Mouse (Mus musculus): Measurements from ENCODE around the gene Hist1h3g. TPM values are rescaled to one million over a fixed set of nuclear protein-coding genes. Genes with fewer than 3 reads are reported as not detected.

Gene Hist1h3g
- total RNA-seq, 1 experiment from 2014 or later: not detected

- ATAC-seq (replicated peaks; ENCODE audit: insufficient number of reproducible peaks, low FRiP score, low TSS enrichment, poor library complexity, severe bottlenecking): no peak
These were observed 25.1 kb upstream of the Hist1h3g start for GRCm38 (mm10) chr13:23510127-23510526.

DNA sequence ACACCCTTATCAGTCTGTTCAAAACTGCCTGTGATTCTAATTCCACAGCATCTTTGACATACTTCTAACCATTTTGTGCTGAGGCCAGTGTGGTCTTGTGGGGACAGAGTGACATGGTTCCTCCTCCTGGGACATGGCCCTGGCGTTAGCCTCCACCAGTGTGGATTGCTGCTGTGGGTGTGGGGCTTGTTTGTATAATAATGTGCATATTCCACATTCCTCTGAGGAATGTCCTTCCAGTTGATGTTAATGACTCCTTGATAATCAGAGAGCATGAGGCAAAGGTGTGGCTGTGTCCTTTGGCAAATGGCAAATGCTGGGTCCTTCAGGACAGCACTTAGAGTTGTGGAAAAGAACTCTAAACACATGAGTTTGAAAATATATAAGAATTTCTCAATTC, 21.7 kb upstream of the Hist1h3g start:
- ATAC-seq (replicated peaks; ENCODE audit: insufficient number of reproducible peaks, low FRiP score, low TSS enrichment, poor library complexity, severe bottlenecking): no peak

- ATAC-seq (replicated peaks; ENCODE audit: insufficient number of reproducible peaks, low FRiP score, low TSS enrichment, poor library complexity, severe bottlenecking): no peak
These were observed 19.9 kb upstream of the Hist1h3g start for GRCm38 (mm10) chr13:23515281-23515680.

DNA sequence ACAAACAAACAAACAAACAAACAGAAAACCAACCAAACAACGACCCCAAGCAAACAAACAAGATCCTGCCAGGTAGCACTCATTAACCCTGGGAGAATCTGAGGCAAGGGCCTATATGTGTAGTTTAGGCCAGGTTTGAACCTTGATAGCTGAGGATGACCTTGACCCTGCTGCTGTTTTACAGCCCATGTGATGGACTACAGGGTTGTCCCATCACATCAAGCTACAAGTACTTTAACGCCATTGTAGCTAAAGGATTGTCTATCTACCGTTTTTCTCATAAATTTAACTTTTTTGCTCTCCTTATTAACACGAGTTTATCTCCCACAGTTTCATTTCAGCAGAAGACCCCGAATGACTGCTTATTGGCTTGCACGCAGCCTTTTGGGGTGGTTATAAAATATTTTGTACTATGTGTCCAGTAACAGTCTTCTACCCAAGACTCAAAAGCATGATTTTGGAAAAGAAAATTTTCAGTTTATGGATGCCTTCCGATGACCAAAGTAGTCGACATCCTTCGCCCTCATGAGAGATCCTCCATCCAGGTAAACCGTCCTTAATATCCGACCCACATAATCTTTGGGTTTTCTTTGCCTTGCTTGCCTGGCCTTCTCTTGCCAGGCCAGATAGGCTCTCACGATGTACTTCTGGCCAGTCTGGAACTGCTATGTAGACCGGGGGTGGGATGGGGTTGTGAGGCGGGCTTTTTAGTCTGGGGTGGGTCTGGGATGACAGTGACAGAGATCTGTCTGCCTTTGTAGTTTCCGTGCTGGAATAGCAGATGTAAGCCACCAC, 19.2 kb upstream of the Hist1h3g start:
- ATAC-seq (replicated peaks; ENCODE audit: insufficient number of reproducible peaks, low FRiP score, low TSS enrichment, poor library complexity, severe bottlenecking): no peak

GRCm38 (mm10) chr13:23516822-23517602, 18.2 kb upstream of the Hist1h3g start:
- no peak for ATAC-seq (replicated peaks; ENCODE audit: insufficient number of reproducible peaks, low FRiP score, low TSS enrichment, poor library complexity, severe bottlenecking)

GRCm38 (mm10) chr13:23517603-23518294, 17.5 kb upstream of the Hist1h3g start:
- ATAC-seq (replicated peaks; ENCODE audit: insufficient number of reproducible peaks, low FRiP score, low TSS enrichment, poor library complexity, severe bottlenecking): peak; percentile 54

DNA sequence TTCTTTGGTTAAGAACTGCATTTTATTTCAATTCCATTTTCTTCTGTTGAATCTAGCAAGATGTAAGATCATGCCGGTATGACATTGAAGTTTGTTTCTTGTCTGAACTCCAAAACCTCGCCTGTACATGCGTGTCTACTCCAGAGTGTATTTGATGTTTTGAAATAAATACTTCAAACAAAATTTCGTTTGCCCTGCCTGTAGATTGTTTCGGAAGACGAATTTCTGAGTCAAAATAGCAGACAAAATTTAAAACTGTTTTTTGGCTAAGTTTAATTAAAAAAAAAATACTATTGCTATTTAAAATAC, 17.0 kb upstream of the Hist1h3g start:
- no peak for ATAC-seq (replicated peaks; ENCODE audit: insufficient number of reproducible peaks, low FRiP score, low TSS enrichment, poor library complexity, severe bottlenecking)

GRCm38 (mm10) chr13:23518885-23519284, 16.3 kb upstream of the Hist1h3g start:
- ATAC-seq (replicated peaks; ENCODE audit: insufficient number of reproducible peaks, low FRiP score, low TSS enrichment, poor library complexity, severe bottlenecking): peak; percentile 34

- ATAC-seq (replicated peaks; ENCODE audit: insufficient number of reproducible peaks, low FRiP score, low TSS enrichment, poor library complexity, severe bottlenecking): no peak
These were observed 15.8 kb upstream of the Hist1h3g start for GRCm38 (mm10) chr13:23519416-23519815.

- ATAC-seq (replicated peaks; ENCODE audit: insufficient number of reproducible peaks, low FRiP score, low TSS enrichment, poor library complexity, severe bottlenecking): no peak
These were observed 13.5 kb upstream of the Hist1h3g start for GRCm38 (mm10) chr13:23521703-23522102.

GRCm38 (mm10) chr13:23523976-23524375, 11.2 kb upstream of the Hist1h3g start:
- no peak for ATAC-seq (replicated peaks; ENCODE audit: insufficient number of reproducible peaks, low FRiP score, low TSS enrichment, poor library complexity, severe bottlenecking)

DNA sequence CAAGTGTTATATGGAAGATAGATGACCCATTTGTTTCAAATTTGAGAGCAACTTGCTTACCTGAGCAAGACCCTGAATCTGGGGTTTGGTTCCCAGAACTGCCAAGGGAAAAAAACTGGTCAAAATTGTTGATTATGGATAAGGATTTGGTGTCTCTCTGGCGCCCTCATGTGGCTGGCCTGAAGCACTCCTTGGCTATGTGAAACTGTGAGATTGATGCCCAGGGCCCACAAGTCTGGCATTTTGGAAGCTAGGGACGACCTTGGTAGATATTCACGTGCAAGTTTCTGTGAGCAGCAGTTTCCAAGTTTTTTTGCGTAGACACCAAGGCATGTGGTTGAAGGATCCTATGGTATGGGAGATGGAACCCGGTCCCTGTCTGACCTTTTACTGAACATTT, 10.6 kb upstream of the Hist1h3g start:
- peak; percentile 51 for ATAC-seq (replicated peaks; ENCODE audit: insufficient number of reproducible peaks, low FRiP score, low TSS enrichment, poor library complexity, severe bottlenecking)

DNA sequence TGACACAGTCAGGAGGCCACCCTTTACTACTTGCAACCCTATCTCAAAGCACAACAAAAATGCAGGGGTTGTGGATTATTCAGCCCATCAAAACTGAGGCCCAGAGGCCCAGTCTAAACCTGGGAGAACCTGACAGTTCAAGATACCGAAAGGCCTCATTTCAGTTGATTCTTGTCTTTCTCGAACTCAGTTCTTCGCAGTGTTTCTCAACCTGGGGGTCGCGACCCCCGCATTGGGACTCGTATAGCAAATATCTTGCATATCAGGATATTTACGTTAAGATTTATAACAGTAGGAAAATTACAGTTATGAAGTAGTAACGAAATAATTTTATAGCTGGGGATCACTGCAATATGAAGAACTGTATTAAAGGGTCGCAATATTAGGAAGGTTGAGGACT, 9.3 kb upstream of the Hist1h3g start:
- ATAC-seq (replicated peaks; ENCODE audit: insufficient number of reproducible peaks, low FRiP score, low TSS enrichment, poor library complexity, severe bottlenecking): no peak

- peak; percentile 48; the same call in 1 of the 2 replicates for ATAC-seq (replicated peaks; ENCODE audit: insufficient number of reproducible peaks, low FRiP score, low TSS enrichment, poor library complexity, severe bottlenecking)
These were observed 8.9 kb upstream of the Hist1h3g start for GRCm38 (mm10) chr13:23526312-23526711.

DNA sequence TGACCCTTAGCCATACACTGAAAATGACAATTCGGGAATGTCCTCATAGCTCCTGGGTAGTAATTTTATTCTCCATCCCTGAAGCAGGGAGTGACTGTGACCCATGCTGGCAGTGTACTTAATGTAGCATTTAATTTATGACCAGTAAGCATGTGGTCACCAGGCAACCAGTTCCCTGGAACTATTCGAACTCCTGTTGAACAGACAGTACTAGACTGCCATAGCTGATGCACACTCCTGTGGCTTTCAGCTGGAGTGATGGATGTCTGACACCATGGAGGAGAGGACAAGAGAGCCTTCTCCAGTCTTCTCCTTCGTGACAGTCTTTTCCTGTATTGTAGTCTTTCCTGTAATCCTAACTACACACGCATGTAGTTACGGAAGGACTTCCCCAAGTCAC, 6.2 kb upstream of the Hist1h3g start:
- ATAC-seq (replicated peaks; ENCODE audit: insufficient number of reproducible peaks, low FRiP score, low TSS enrichment, poor library complexity, severe bottlenecking): no peak

DNA sequence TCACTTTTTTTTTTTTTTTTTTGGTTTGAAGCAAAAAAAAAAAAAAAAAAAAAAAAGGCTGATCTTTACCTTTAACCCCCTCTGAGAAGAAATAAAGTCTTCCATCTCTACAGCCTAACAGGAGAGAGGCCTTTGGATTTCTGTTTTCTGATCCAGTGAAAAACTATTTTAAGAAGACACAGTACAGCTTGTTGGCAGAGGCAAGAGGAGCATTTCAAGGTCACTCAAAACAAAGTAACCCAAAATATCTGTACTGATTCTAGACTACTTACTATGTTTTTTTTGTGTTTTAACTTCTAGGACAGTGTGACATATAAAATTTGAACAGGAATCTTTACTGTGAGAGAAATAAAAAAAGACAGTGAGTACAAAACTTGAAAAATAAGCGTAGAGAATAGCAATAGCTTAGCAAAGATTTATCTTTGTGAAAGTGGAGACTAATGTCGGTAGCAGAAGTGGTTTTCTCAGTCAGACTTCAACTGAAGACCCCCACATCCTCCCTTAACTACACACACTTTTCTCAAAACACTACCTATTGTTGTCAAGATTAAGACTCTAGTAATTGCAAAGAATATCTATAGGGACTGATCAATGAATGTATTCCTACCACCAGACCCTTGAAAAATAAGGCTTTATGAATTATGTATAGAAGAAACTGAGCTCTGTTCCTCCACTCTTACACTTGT, 5.6 kb upstream of the Hist1h3g start:
- no peak for ATAC-seq (replicated peaks; ENCODE audit: insufficient number of reproducible peaks, low FRiP score, low TSS enrichment, poor library complexity, severe bottlenecking)

DNA sequence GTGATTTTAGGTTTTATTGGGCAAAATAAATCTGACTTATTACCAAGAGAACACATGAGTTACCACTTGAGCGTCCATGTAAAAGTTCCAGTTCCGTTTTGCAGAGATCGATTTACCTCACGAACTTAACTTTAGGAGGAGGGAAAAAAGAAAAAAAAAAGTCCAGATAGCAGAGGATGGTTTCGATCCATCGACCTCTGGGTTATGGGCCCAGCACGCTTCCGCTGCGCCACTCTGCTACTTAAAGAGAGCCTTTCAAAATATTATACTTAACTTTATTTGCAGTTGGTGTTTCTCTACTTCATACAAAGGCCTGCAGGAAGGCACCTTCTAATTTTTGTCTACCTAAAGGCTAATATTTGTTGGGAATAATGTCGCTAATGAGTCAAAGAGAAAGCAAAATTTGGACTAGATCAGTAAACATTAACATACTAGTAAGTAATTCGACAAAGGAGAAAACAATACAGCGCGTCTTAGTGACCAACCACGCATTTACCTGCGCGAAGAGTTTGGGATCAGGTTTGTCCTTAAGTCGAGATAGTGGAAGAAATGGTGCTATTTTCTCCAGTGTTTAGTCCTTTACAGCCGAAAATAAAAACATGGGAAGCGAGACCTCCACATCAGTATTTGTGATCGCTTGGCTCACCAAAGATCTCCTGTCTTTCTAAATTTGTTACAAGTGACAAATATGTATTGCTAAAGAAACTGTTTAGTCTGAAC, 4.9 kb upstream of the Hist1h3g start:
- ATAC-seq (replicated peaks; ENCODE audit: insufficient number of reproducible peaks, low FRiP score, low TSS enrichment, poor library complexity, severe bottlenecking): no peak
